Mouse (Mus musculus): ENCODE data around the gene Gnptab. TPM values are rescaled to one million over a fixed set of nuclear protein-coding genes. Genes with fewer than 3 reads are reported as not detected.
"Not testable (repeated sequence)": the region's sequence is repeated elsewhere in the genome, so short reads cannot be mapped to it uniquely, and the experiment has no call there.

Gnptab gene
- total RNA-seq, 2 experiments from 2014 or later = 58.3 to 117 TPM

DNA sequence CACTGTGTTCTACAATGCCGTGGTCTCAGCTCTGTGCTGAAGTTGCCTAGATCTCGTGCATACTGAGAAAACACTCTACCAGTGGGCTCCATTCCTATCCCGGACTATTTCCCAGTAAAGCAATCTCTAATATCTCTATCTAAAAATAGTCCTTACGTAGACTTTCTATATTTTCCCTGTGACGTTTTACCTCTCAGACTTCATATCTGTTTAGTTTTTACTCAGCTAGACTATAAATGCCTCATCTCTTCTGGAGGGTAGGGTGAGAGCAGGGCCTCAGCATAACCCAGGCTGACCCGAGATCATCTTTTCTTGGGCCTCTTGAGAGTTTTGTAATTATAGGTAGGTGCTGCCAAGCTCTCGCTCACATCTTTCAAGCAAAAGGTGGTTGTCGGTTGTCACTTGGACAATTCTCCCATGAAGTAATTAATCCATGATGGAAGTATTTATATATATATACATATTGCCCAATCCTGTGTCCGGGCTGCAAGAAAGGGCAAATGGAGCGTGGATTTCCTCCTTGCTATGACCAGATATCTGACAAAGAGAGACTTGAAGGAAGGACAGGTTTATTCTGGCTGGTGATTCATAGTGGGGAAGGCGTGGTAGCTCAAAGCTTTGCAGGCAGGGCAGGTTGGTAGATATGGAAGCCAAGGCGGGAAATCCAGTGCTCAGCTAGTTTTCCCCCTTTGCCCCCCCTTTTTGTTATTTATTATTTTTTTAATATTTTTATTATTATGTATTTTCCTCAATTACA lies 29.1 kb downstream of the Gnptab start:
- ATAC-seq (replicated peaks; ENCODE audit: poor library complexity) = no peak

DNA sequence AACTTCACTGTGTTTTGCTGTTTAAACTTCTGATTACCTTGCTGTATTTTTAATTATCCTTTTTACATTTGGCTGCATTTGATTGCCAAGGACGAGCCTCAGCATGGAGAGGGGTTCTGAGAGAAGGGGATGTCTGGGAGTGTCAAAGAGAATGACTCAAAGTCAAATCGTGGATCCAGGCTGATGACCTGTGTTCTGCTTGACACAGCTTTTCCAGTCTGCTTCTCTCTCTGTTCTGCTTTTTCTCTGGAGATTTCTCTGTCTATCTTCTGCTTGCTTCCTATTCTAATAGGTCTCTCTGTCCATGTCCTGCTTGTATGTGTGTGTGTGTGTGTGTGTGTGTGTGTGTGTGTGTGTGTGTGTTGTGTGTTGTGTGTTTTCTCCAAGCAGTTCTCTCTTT lies 30.8 kb downstream of the Gnptab start:
- ATAC-seq (replicated peaks; ENCODE audit: poor library complexity) = 0 out of 2 replicates have a peak, but pooled peaks have one; percentile 12

DNA sequence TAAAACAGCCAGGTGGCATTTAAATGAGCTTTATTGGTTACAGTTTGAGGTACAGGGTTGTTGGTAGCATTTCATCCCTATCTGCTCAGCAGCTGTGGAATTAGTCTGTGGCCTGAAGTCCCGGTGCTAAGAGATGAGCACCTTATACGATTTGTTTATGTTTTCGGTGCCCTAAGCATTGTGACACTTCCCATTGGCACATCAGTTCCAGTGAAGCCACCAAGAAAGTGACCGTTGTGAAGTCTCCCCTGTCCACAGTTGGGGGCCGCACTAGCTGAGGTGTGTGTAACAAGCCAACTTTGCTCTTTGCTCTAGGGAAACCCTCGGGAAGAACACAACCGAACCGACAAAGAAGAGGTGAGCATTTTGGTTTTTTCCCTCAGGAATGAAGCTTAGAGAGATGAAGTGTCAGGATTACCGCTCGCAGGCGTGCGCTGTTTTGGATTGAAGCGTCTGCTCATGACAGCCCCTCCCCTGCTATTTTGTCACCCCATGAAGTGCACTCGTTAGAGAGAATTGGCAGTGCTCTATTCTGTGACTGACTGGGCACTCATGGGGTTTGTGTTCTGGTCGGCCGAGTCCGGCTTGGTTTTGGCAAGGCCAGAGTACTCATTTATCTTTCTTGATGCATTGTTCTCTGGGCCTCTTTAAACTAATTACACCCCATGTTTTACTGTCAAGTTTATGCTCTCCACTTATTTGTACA lies 33.5 kb downstream of the Gnptab start:
- ATAC-seq (replicated peaks; ENCODE audit: poor library complexity) = peak; percentile 54

DNA sequence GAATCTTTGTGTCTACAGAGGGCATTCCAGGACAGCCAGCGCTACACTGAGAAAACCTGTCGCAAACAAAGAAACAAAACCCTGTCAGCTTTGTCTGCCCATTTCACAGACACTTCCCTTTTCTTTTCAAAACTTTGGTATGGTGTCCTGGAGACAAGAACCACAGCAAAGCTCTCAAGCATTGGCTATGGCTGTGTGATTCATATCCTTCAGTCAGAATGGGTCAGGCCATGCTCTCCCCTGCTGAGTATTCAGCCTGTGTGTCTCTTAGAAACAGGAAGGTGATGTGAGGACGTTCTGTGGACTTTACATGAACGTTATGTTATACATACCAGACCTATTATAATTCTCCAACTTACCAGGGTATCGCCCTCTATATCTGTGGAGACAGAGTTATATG lies 38.8 kb downstream of the Gnptab start:
- peak; percentile 77 for ATAC-seq (replicated peaks; ENCODE audit: poor library complexity)

DNA sequence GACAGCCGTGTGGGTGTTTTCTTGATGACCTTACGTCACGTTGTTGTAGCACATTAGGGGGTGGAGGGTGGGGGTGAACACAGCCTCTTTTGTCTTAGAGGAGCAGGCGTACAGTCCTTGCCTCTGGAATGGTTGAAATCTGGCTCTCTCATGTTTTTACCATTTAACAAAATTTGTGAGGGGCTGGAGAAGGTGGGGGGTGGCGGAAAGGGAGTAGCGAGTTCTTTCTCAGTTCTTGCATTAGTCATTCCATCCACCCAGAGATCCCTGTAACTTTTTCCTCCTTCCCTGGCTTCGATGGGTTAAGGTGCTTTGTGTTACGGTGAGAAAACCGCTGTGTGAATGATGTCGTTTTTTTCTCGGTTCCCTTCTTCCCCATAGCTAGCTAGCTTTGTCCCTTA lies 41.2 kb downstream of the Gnptab start:
- ATAC-seq (replicated peaks; ENCODE audit: poor library complexity) = peak; percentile 17; the same call in 1 of the 2 replicates

DNA sequence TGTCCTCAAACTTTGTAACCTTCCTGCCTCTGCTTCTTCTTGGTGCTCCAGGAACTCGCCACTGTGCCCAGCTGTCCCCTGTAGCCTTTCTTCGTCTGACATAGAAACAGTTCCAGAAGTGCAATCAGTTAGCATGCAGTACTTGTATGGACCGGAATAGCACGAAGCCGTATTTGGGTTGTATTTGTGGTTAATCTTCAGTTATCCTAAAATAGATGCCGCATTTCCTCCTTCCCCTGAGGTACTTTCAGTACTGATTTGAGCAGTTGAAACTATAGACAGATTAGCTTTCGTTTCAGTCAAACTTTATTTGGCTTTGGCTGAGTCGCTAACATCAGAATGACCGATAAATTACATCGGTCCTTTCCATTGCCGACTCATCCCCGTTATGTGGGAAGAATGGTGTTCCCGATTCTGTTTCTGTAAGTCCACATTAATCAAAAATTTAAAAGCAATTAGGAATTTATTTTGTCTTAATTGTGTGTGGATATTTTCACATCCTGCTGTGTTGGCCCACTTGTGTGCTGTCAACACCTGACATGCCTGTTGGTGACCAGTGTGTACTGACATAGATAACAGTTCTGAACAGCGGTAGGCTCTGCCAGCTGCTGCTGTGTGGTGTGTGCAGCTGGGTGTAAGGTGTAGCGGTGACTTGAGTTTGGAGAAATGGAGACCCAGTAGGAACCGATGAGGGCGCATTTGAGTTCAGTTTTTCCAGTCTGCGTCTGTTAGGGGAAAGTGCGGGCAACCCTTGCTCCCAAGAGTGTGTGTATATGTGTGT lies 41.9 kb downstream of the Gnptab start:
- peak; percentile 66 for ATAC-seq (replicated peaks; ENCODE audit: poor library complexity)

DNA sequence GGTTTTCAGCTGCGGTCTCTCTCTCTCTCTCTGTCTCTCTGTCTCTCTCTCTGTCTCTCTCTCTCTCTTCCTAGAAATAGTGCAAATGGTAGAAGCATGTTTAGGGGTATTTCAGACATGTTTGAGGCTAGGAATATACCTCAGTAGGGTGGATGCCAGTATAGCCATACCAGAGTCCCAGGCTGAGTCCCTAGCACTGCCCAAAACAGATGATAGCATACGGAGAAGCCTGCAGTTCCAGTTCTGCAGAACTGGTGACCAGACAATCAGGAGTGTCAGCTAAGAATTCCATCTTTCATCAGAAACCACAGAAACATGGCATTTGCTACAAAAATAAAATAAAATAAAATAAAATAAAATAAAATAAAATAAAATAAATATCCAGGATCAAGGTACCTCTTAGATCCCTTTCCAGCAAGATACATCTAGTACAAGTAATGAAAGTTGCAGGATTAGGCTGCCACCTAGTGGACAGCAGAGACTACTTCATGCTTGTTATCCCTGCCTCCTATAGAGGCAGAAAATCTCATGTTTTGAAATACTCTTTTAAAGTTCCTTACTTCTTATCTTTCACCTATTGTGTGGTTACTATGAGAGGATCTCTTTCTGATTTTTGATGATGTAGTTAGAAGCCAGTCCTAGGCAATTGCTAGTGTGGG lies 47.4 kb downstream of the Gnptab start:
- peak; percentile 91 for ATAC-seq (replicated peaks; ENCODE audit: poor library complexity)

DNA sequence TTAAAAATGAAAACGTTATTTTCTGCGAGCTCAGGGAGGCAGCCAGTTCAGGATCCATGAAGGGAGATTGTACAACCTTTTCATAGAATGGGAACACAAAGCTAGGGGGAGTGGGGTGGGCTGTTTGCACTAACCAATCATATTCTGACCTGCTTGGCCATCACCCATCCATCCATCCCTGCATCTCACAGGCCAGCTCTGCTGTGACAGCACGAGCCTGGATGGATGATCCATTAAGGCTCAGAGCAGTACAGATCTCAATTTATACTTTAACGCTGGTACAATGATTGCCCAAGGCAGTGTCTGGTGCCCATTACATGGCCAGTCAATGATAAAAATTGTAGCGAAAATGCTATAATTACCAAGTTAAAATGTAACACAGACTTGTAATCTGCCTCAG lies 48.0 kb downstream of the Gnptab start:
- ATAC-seq (replicated peaks; ENCODE audit: poor library complexity) = no peak

DNA sequence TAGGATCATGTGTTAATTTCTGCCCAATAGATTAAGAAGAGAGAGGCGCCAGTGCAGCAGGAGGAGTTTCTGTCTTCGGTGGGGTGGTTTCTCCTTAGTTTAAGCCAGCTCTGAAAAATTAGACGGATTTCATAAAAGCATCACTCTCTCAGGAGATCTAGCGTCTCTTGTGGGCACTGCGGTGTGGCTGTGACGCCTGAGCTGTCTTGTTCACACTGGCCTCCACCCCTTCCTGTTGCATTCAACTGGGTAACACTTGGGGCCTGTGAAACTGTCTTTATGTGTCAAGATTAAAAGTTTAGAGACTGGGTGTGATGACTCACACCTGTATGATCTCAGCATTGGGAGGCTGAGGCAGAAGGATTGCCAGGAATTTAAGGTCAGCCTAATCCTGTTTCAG lies 49.1 kb downstream of the Gnptab start:
- ATAC-seq (replicated peaks; ENCODE audit: poor library complexity) = no peak

DNA sequence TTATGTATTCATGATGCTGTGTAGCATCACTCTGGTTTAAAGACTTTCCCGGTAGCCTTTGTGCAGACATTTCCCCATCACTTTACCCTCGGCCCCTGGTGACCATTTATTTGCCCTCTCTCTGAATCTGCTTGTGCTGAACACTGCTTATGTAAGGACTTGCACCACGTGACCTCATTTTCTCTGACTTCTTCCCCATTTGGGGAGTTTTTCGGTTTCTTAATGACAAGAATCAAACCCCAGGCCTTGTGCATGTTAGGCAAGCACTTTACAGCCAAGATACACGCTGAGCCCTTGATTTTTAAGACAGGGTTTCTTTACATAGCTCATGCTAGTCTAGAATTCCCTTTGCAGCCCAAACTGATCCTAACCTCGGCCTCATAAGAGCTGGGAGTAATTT lies 62.3 kb downstream of the Gnptab start:
- peak; percentile 89 for ATAC-seq (replicated peaks; ENCODE audit: poor library complexity)

DNA sequence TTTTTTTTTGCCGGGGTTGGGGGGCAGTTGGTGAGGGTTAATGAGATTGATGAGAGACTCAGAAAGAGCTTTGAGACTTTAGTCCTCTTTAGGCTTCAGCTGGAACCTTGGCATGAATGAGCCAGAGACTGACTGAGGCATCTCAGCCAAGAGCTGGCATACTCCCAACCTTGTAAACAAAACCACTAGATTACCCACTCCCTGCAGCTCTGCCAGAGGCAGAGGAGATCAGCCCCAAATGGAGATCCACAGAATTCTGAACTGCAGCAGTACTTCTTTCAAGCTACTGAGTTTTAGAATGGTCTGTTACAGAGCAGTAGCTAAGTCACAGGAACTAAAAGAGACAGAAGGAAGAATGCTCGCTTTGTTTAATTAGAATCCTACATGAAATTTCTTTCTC lies 72.3 kb downstream of the Gnptab start:
- ATAC-seq (replicated peaks; ENCODE audit: poor library complexity) = no peak

DNA sequence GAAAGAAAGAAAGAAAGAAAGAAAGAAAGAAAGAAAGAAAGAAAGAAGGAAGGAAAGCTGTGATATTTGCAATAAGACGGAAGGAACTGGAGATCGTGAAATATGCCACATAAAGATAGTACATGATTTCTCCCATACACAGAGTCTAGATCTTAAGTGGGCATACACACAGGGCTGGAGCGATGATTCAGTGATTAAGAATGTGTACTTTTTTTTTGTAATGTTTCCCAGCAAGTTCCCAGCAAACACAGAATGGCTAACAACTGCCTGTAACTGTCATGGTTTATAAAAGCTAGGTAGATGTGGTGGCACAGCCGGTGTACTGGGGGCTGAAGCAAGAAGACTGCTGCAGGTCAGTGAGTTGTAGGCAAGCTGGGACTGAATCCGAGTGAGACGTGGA lies 73.1 kb downstream of the Gnptab start:
- ATAC-seq (replicated peaks; ENCODE audit: poor library complexity) = no peak

DNA sequence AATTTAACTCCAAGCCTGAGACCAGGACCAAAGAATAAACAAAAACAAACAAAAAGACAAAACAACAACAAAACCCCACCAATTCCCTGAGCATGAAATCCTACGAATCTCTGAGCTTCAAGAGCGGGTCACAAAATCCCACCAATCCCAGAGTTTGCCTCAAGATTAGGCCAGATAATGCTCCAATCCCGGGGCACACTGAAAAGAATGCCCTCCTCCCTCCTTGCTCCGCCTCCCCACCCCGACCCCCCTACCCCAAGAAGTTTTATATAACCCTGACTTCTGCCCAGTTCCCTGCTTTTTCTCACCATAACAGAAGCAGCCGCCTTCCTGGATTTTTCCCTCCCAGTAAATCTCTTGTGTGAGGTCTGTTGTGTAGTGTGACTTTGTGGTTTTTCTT lies 78.9 kb downstream of the Gnptab start:
- ATAC-seq (replicated peaks; ENCODE audit: poor library complexity) = no peak

DNA sequence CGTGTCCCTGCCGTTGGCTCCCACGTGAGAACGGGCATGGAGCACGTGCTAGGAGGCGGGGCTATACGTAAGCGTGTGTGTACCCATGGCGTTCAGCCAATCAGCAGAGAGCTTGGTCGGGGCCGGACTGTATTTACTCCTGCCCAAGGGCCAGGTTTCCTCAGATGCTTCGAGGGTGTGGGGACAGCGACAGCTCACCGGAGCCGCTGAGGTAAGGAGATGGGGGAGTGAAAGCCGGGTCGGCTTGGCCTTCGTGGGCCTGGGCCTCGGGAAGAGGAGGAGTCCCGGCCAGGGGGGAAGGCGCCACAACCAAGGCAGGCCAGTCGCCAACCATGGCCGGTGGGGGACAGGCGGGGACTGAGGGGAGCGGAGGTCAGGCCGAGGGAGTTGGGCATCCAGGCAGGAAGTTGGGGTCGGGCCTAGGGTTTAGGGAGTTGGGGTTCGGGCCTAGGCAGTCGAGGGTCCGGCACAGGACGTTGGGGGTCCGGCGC lies 80.6 kb downstream of the Gnptab start, which contains the start of gene Sycp3:
Sycp3 (plus strand) TSS at position 68 of the 491 bp plus-strand sequence.
- no peak for ATAC-seq (replicated peaks; ENCODE audit: poor library complexity)

DNA sequence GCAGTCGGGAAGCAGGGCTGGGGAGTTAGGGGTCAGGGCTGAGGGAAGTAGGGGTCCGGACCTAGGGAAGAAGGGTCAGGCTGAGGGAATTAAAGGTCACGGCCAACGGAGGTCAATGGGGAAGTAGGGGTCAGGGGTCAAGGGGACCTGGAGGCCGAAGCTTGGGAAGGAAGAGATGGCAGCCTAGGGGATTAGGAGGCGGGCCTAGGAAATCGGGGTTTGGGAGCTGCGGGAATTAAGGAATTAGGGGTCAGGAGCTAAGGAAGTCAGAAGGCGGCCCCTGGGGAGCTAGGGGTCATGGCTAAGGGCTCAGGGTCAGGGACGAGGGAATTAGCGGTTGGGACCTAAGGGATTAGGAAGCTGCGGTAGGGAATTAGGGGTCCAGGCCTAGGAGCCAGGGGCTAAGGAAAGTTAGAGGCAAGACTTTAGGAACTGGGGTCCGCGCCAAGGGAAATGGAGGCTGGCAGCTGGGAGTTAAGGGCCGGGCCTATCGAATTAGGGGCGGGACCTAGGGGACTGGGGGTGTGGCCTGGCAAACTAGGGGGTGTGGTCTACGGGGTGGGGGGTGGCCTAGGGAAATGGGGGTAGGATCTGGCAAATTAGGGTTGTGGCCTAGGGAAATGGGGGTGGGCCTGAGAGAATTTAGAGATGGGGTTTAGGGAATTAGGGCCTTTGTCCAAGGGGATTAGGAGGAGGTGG lies 81.3 kb downstream of the Gnptab start:
- no peak for ATAC-seq (replicated peaks; ENCODE audit: poor library complexity)

DNA sequence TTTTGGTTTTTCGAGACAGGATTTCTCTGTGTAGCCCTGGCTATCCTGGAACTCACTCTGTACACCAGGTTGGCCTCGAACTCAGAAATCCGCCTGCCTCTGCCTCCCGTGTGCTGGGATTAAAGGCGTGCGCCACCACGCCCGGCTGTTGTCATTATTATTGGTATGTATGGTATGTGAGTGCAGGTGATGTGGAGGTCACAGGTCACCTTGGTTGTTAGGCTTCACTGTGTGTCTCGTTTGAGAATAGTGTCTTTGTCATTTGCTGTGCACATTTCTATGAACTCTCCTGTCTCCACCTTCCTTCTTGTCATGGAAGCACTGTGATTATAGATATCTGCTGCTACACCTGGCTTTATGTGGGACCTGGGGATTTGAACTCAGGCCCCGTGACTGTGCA lies 103.9 kb downstream of the Gnptab start:
- ATAC-seq (replicated peaks; ENCODE audit: poor library complexity) = not testable (repeated sequence)

DNA sequence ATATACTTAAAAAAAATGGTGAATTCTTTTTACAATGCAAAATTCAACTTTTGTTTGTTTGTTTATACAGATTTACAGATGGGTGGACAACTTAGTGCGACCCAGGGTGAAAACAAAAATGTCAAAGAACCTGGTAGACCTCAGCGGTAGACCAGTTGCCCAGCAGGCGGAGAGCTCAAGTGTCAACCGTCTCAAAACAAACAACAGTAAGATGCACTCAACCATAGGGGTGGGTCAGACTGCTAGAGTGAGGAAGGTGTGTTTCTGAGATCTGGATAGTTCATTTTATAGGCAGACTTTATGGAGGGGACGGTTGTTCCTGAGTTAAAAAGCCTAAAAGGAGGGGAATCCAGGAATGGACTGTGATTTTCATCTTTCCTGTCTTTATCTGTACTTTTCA lies 109.7 kb downstream of the Gnptab start:
- no peak for ATAC-seq (replicated peaks; ENCODE audit: poor library complexity)

DNA sequence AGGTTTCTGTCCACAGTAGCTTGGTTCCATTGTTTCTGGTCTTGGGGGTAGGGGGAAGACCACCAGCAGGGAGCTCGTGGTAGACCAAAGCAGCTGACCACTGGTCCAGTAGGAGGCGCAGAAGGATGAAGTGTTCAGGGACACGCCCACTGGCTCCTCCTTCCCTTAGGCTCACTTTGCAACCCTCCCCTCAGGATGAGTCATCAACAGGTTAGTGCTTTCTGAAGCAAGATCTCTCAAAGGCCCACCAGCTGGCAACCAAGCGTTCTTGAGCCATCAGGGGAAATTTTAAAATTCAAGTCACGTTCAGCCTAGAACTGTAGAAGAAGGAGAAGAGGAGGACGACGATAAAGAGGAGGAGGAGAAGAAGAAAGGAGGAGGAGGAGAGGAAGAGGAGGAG lies 112.7 kb downstream of the Gnptab start:
- peak; percentile 93 for ATAC-seq (replicated peaks; ENCODE audit: poor library complexity)

DNA sequence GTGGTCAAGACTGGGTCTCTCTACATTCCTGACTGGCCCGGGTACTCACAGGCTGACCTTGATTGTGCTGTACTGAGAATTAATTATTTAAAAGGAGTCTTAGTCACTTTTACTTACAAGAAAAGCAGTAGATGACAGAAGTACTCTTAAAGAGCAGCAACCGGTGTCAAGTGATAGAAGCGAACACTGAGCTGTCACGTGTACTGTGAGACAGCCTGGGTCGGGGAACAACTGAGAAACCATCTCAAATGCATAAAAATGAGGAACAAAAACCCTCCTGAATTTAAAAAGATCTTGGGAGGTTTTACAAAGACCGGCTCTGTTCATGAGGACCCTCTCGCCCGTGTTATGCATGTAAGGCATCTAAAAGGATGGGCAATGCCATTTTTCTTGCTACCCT lies 113.7 kb downstream of the Gnptab start:
- peak; percentile 42 for ATAC-seq (replicated peaks; ENCODE audit: poor library complexity)

DNA sequence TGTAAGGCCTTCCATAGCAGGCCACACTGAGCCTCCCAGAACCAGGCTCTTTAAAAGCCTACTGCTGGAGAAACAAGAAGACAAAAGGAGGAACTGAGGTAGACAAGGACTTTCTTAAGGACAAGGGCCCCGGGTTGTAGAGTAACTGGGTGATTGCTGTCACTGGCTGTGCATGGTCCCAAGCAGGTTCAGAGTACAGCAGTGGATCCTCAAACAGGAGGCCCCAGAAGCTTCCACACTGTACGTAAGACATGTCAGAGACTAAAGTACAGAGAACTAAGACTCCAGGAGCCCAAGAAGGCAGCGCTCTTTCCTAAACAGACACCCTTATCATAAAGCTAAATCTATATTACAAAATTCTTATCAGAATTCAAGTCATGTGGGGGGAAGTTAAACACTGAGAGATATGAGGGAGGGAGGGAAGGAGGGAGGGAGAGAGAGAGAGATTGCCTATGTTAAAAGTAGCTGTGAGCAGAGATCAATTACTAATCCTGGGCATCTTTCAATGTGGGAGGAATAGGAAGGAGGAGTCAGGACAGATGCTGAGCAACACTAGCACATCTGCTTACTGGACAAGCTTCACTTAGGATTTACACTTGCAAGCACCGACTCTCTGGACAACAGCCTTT lies 116.1 kb downstream of the Gnptab start:
- ATAC-seq (replicated peaks; ENCODE audit: poor library complexity) = peak; percentile 29

All from megakaryocyte progenitor cell, adult 5-6 weeks (primary cell).